Mouse (Mus musculus): ENCODE data around the gene Fam217b. TPM values are rescaled to one million over a fixed set of nuclear protein-coding genes. Genes with fewer than 3 reads are reported as not detected.

Fam217b gene
- 3.6 and 5.6 TPM in 2 replicates for polyA plus RNA-seq (2012; rRNA removed; ENCODE audit: low replicate concordance)

DNA sequence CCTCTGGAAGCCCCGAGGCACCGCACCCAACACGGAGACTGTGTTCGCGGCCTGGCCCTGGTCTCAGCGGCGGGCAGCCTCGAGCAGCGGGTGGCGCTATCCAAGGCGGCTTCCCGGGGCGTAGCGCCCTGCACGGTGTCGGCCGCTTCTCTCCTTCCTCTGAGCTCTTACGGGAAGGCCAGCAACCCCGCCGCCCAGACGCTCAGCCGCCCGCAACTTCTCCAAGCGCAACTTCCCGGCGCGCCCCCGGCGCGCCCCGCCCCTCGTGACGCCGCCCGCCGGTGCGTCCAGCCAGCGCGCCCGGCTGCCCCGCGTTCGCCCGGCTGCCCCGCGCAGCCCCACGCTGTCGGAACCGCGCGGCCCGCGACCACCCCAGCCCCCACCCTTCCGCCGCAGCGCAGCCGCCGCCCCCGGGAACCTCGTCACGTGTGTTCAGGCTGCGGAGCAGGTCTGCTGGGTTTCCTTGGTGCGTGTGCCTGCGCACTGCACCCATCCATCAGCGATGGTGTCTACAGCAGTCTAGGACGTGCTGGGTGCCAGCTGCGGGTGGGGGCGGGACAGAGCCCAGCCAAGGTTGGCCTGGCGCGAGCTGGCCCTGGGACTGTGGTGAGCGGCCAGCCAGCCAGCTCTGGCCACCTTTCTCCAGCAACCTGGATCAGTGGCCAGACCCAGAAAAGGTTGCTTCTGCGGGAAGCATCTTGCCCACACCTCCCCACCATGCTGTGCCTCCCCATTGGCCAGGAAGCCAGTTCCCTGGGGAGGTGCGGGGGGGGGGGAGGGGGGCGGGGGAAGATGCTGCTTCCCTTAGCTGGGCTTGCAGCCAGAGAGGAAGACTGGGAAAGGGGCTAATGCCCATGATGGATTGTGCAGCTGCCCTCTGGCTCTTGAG is at the start of gene Fam217b, which contains the start of gene Ppp1r3d:
Fam217b (plus strand) TSS at position 264 of the 889 bp plus-strand sequence.
Ppp1r3d (minus strand) TSS at position 212 of the 889 bp plus-strand sequence.

DNA sequence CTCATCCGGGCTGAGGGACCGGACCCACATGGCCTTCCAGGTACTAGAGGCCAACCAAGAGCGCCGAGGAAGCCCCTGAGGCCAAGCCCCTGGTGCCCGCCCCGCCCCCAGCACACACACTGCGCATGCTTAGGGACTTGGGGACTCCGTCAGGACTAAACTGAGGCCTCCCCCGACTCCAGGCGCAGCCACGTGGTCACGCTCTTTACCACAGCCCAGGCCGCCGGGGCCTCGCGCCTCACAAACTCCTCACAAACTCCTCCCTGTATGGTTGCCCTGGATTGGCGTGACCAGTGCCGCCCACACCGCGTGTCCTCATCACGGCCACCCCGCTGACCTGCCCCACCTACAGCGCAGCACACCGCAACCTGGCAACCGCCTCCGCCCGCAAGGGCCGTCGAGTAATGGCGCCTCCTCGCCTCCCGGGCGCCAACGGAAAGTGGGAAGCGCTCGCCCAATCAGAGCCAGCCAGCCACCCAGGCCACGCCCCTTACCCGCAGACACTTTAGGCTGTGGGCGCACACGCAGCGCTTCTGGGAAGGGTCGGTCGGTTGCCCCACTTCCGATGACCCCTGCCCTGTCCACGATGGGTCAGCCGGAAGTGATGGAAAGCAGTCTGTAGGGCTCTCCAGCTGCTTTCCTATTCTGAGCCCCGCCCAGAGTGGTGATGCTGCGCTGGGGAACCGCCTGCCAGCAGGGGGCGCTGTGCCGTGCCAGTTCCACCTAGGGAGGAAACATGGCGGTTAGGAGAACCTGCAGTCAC is 7.1 kb upstream of the Fam217b start, which contains the start of gene Sycp2:
Sycp2 (minus strand) TSS at position 633 of the 763 bp plus-strand sequence.

DNA sequence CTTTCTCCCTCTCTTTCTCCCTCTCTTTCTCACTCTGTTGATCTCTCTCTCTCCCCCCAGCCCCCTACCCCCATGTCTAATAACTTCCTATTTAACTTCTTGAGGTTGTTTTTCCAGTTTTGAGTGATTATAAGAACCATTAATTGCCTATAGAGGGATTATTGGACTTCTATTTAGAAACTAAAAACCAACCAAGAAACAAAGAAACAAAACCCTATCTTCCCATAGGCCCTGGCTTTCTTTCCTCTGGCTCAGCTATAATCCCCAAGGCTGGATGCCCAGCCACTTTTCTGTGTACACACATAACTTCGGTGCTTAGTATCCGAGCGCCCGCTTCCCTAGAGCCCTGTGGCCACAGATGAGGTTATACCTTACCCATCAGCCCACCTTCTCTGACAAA is 15.9 kb downstream of the Fam217b start, which contains the start of gene Cdh26:
Cdh26 (plus strand) TSS at position 301 of the 400 bp plus-strand sequence.

Other genes with a start within 250 kb of the Fam217b start
- gene Sycp2, start 6.8 kb upstream of the Fam217b start, polyA plus RNA-seq (2012; rRNA removed; ENCODE audit: low replicate concordance) = 0.04 TPM in 1 of 2 replicates, not detected in the other
- 14.9 and 19.9 TPM in 2 replicates for gene Ppp1r3d, start 52 bp upstream of the Fam217b start, polyA plus RNA-seq (2012; rRNA removed; ENCODE audit: low replicate concordance)
- gene Cdh26, start 16.0 kb downstream of the Fam217b start, polyA plus RNA-seq (2012; rRNA removed; ENCODE audit: low replicate concordance) = 0.04 and 0.16 TPM in 2 replicates